In the genomic region with DNA sequence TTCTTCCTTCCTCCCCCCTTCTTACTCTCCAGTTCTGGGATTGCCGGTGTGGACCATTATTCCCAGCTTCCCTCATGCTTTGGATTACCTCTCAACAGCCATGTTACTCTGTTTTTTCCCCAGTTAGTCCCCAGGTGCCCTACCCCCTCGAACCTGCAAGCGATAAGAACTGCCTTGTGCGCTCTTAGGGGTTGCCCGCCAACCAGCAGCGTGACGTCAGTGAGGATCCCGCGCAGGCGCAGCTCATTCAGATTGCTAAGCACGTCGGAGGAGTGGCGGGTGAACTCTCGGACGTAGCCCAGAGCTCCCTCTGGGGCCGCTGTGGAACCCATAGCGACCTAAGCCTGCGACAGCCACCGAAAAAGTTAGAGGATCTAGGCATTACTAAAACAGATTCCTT, we compare ENCODE assay signal across 8 mouse cellular contexts. TPM values are rescaled to one million over a fixed set of nuclear protein-coding genes. Genes with fewer than 3 reads are reported as not detected.
DNase-seq lines count a peak whose midpoint lies in the region; ATAC-seq and TF ChIP-seq lines count a peak whose summit lies in the region.

No protein-coding gene starts in this region.

- no peaks in the 10 kb centered on the region for H3K9me3 ChIP-seq in ES-Bruce4 (replicated peaks; ENCODE audit: control insufficient read depth, insufficient read depth, low read length, poor library complexity, severe bottlenecking)
- H3K9me3 ChIP-seq in heart, embryonic 15.5 days (replicated peaks): no peaks in the 10 kb centered on the region
- no peaks in the 10 kb centered on the region for H3K9me3 ChIP-seq in kidney, postnatal 0 days (replicated peaks; ENCODE audit: low read length)
- no peaks in the 10 kb centered on the region for H3K9me3 ChIP-seq in lung, embryonic 14.5 days (ENCODE audit: low read depth, low read length)
- H3K9me3 ChIP-seq in neural tube, embryonic 15.5 days (replicated peaks): no peaks in the 10 kb centered on the region

- peak; percentile 37; the same call in 1 of the 2 replicates for ATAC-seq in heart, embryonic 15.5 days (replicated peaks; ENCODE audit: insufficient number of reproducible peaks, insufficient read depth, low FRiP score, low read depth)
- ATAC-seq in kidney, postnatal 0 days (replicated peaks; ENCODE audit: low FRiP score, low read depth): 0 out of 2 replicates have a peak, but pooled peaks have one; percentile 9
- ATAC-seq in lung, embryonic 14.5 days (ENCODE audit: insufficient read depth): peak; percentile 57
- ATAC-seq in neural tube, embryonic 15.5 days (ENCODE audit: low FRiP score): no peak

- peak overlapping the region; percentile 60 for H3K4me2 ChIP-seq in heart, embryonic 15.5 days
- peak overlapping the region; percentile 50 for H3K4me2 ChIP-seq in kidney, postnatal 0 days (ENCODE audit: low read length)
- peak overlapping the region; percentile 63 for H3K4me2 ChIP-seq in lung, embryonic 14.5 days
- peak overlapping the region; percentile 63 for H3K4me2 ChIP-seq in neural tube, embryonic 15.5 days

- no peaks in the 10 kb centered on the region for H3K27me3 ChIP-seq in ES-Bruce4 (ENCODE audit: control insufficient read depth, insufficient read depth, low read length, poor library complexity, severe bottlenecking)
- peaks cover 56% of the 10 kb centered on the region for H3K27me3 ChIP-seq in heart, embryonic 15.5 days
- H3K27me3 ChIP-seq in kidney, postnatal 0 days (ENCODE audit: insufficient read depth, low read length): peaks cover 13% of the 10 kb centered on the region
- H3K27me3 ChIP-seq in lung, embryonic 14.5 days (ENCODE audit: insufficient read depth, low read length): peaks cover 48% of the 10 kb centered on the region
- H3K27me3 ChIP-seq in neural tube, embryonic 15.5 days (replicated peaks): peaks cover 74% of the 10 kb centered on the region

- 1% methylated on average over 19 of the region's 19 CpGs for WGBS in heart, embryonic 15.5 days
- WGBS in kidney, postnatal 0 days: 2% methylated on average over 19 of the region's 19 CpGs
- under 1% methylated on average over 19 of the region's 19 CpGs for WGBS in lung, embryonic 14.5 days
- WGBS in neural tube, embryonic 15.5 days: under 1% methylated on average over 19 of the region's 19 CpGs

- peak; percentile 24 for TF ChIP-seq POLR2A in ES-Bruce4 (IDR thresholded peaks at IDR 0.05; ENCODE audit: insufficient read depth, low read length)
- TF ChIP-seq POLR2A in embryonic fibroblast, embryonic 13.5 days (IDR thresholded peaks at IDR 0.05; ENCODE audit: low read depth, low read length): no peak

- no peak for TF ChIP-seq CTCF in ES-Bruce4 (IDR thresholded peaks at IDR 0.05; ENCODE audit: low read depth, low read length)
- TF ChIP-seq CTCF in embryonic fibroblast, embryonic 13.5 days (IDR thresholded peaks at IDR 0.05; ENCODE audit: borderline replicate concordance, insufficient read depth, low read length): no peak
- TF ChIP-seq CTCF in kidney, postnatal 0 days (IDR thresholded peaks at IDR 0.05; ENCODE audit: low read depth): no peak
- TF ChIP-seq CTCF in lung, embryonic 14.5 days (IDR thresholded peaks at IDR 0.05; ENCODE audit: low read depth): no peak

- peak overlapping the region; percentile 81 for H3K4me3 ChIP-seq in ES-Bruce4 (ENCODE audit: low read depth, low read length)
- H3K4me3 ChIP-seq in embryonic fibroblast, embryonic 13.5 days (ENCODE audit: insufficient read depth, low read length): peak overlapping the region; percentile 20
- H3K4me3 ChIP-seq in heart, embryonic 15.5 days: peak overlapping the region; percentile 49
- peak overlapping the region; percentile 39 for H3K4me3 ChIP-seq in kidney, postnatal 0 days (replicated peaks; ENCODE audit: low read depth, low read length)
- H3K4me3 ChIP-seq in lung, embryonic 14.5 days (ENCODE audit: low read depth, low read length): peak overlapping the region; percentile 39
- H3K4me3 ChIP-seq in neural tube, embryonic 15.5 days (replicated peaks): peak overlapping the region; percentile 29

- 0 out of 2 replicates have a peak overlapping the region, but pooled peaks have one; percentile 22 for H3K27ac ChIP-seq in ES-Bruce4 (ENCODE audit: insufficient read depth, low read length)
- no peak overlapping the region for H3K27ac ChIP-seq in embryonic fibroblast, embryonic 13.5 days (ENCODE audit: insufficient read depth, low read length)
- peak overlapping the region; percentile 86 for H3K27ac ChIP-seq in heart, embryonic 15.5 days
- peak overlapping the region; percentile 79 for H3K27ac ChIP-seq in kidney, postnatal 0 days
- peak overlapping the region; percentile 74 for H3K27ac ChIP-seq in lung, embryonic 14.5 days (ENCODE audit: low read depth)
- H3K27ac ChIP-seq in neural tube, embryonic 15.5 days (replicated peaks): peak overlapping the region; percentile 46; the same call in 1 of the 2 replicates

- peak; percentile 92 for DNase-seq in brain, adult 2 months (ENCODE audit: low read depth, low spot score)
- DNase-seq in kidney, postnatal 0 days (ENCODE audit: low spot score): peak; percentile 83
- peak; percentile 94 for DNase-seq in lung, embryonic 14.5 days
- peak; percentile 83 for DNase-seq in thymus, postnatal 0 days (ENCODE audit: low spot score)

- H3K36me3 ChIP-seq in ES-Bruce4 (ENCODE audit: control insufficient read depth, insufficient read depth, low read length, poor library complexity, severe bottlenecking): no peaks in the 10 kb centered on the region
- no peaks in the 10 kb centered on the region for H3K36me3 ChIP-seq in heart, embryonic 15.5 days
- H3K36me3 ChIP-seq in kidney, postnatal 0 days (ENCODE audit: insufficient read depth, low read length): no peaks in the 10 kb centered on the region
- H3K36me3 ChIP-seq in lung, embryonic 14.5 days (ENCODE audit: insufficient read depth): 0 out of 2 replicates have a peak, but pooled peaks cover 3% of the 10 kb centered on the region
- H3K36me3 ChIP-seq in neural tube, embryonic 15.5 days: no peaks in the 10 kb centered on the region

- peak overlapping the region; percentile 49 for H3K9ac ChIP-seq in ES-Bruce4 (ENCODE audit: low read depth, poor library complexity, severe bottlenecking)
- H3K9ac ChIP-seq in heart, embryonic 15.5 days: peak overlapping the region; percentile 54
- peak overlapping the region; percentile 45; the same call in 1 of the 2 replicates for H3K9ac ChIP-seq in kidney, postnatal 0 days (ENCODE audit: low read depth, low read length)
- peak overlapping the region; percentile 50 for H3K9ac ChIP-seq in lung, embryonic 14.5 days
- peak overlapping the region; percentile 23; the same call in 1 of the 2 replicates for H3K9ac ChIP-seq in neural tube, embryonic 15.5 days (replicated peaks)

- peaks cover 3% of the 10 kb centered on the region for H3K4me1 ChIP-seq in ES-Bruce4 (ENCODE audit: control insufficient read depth, insufficient read depth, low read length)
- no peaks in the 10 kb centered on the region for H3K4me1 ChIP-seq in embryonic fibroblast, embryonic 13.5 days (ENCODE audit: control insufficient read depth, insufficient read depth, low read length)
- peaks cover 53% of the 10 kb centered on the region for H3K4me1 ChIP-seq in heart, embryonic 15.5 days (replicated peaks)
- H3K4me1 ChIP-seq in kidney, postnatal 0 days (replicated peaks; ENCODE audit: insufficient read depth, low read length): peaks cover 9% of the 10 kb centered on the region
- H3K4me1 ChIP-seq in lung, embryonic 14.5 days (ENCODE audit: insufficient read depth): peaks cover 6% of the 10 kb centered on the region
- peaks cover 39% of the 10 kb centered on the region for H3K4me1 ChIP-seq in neural tube, embryonic 15.5 days

- no peak for TF ChIP-seq EP300 in ES-Bruce4 (IDR thresholded peaks at IDR 0.05; ENCODE audit: insufficient read depth, low read depth, low read length)

RNA-seq across cellular contexts. Expression of a gene that starts 0.8 kb away (rescaled TPM):
- 4.1 TPM in 2 replicates for polyA plus RNA-seq in ES-Bruce4 (2011; ENCODE audit: insufficient read depth, insufficient read length, low read depth, missing spikeins)
- 0.70 and 2.5 TPM in 2 replicates for polyA plus RNA-seq in embryonic fibroblast, embryonic 13.5 days (2011; ENCODE audit: insufficient read length, low read depth, missing spikeins)
- 18.1 and 19.8 TPM in 2 replicates for polyA plus RNA-seq in heart, embryonic 15.5 days (2015; fragmentation: Nextera tagmentation; extraction: Ambion mirVana)
- polyA plus RNA-seq in kidney, postnatal 0 days (2015; fragmentation: Nextera tagmentation; extraction: Ambion mirVana): 22.0 TPM in 2 replicates
- 30.3 and 30.9 TPM in 2 replicates for polyA plus RNA-seq in lung, embryonic 14.5 days (2014; fragmentation: Nextera tagmentation; extraction: Ambion mirVana)
- polyA plus RNA-seq in neural tube, embryonic 15.5 days (2015; fragmentation: Nextera tagmentation; extraction: Ambion mirVana): 5.2 and 6.6 TPM in 2 replicates
- 1.9 and 2.2 TPM in 2 replicates for polyA plus RNA-seq in thymus, postnatal 0 days (2015; fragmentation: Nextera tagmentation; extraction: Ambion mirVana)

RNA-seq across cellular contexts. Expression of a gene that starts 8.0 kb away (rescaled TPM):
- polyA plus RNA-seq in ES-Bruce4 (2011; ENCODE audit: insufficient read depth, insufficient read length, low read depth, missing spikeins): 8.9 and 11.2 TPM in 2 replicates
- polyA plus RNA-seq in embryonic fibroblast, embryonic 13.5 days (2011; ENCODE audit: insufficient read length, low read depth, missing spikeins): 2.7 and 9.3 TPM in 2 replicates
- polyA plus RNA-seq in heart, embryonic 15.5 days (2015; fragmentation: Nextera tagmentation; extraction: Ambion mirVana): 4.5 and 5.2 TPM in 2 replicates
- 20.6 and 21.4 TPM in 2 replicates for polyA plus RNA-seq in kidney, postnatal 0 days (2015; fragmentation: Nextera tagmentation; extraction: Ambion mirVana)
- polyA plus RNA-seq in lung, embryonic 14.5 days (2014; fragmentation: Nextera tagmentation; extraction: Ambion mirVana): 4.4 and 6.2 TPM in 2 replicates
- polyA plus RNA-seq in neural tube, embryonic 15.5 days (2015; fragmentation: Nextera tagmentation; extraction: Ambion mirVana): 12.4 and 14.3 TPM in 2 replicates
- 2.3 and 2.4 TPM in 2 replicates for polyA plus RNA-seq in thymus, postnatal 0 days (2015; fragmentation: Nextera tagmentation; extraction: Ambion mirVana)

RNA-seq across cellular contexts. Expression of a gene that starts 8.9 kb away (rescaled TPM):
- 108 and 126 TPM in 2 replicates for polyA plus RNA-seq in ES-Bruce4 (2011; ENCODE audit: insufficient read depth, insufficient read length, low read depth, missing spikeins)
- polyA plus RNA-seq in embryonic fibroblast, embryonic 13.5 days (2011; ENCODE audit: insufficient read length, low read depth, missing spikeins): 43.2 and 55.3 TPM in 2 replicates
- polyA plus RNA-seq in heart, embryonic 15.5 days (2015; fragmentation: Nextera tagmentation; extraction: Ambion mirVana): 107 and 113 TPM in 2 replicates
- 147 and 150 TPM in 2 replicates for polyA plus RNA-seq in kidney, postnatal 0 days (2015; fragmentation: Nextera tagmentation; extraction: Ambion mirVana)
- 180 and 198 TPM in 2 replicates for polyA plus RNA-seq in lung, embryonic 14.5 days (2014; fragmentation: Nextera tagmentation; extraction: Ambion mirVana)
- polyA plus RNA-seq in neural tube, embryonic 15.5 days (2015; fragmentation: Nextera tagmentation; extraction: Ambion mirVana): 153 and 167 TPM in 2 replicates
- polyA plus RNA-seq in thymus, postnatal 0 days (2015; fragmentation: Nextera tagmentation; extraction: Ambion mirVana): 174 and 191 TPM in 2 replicates

RNA-seq across cellular contexts. Expression of a gene that starts 10.8 kb away (rescaled TPM):
- polyA plus RNA-seq in ES-Bruce4 (2011; ENCODE audit: insufficient read depth, insufficient read length, low read depth, missing spikeins): 0.55 and 0.65 TPM in 2 replicates
- polyA plus RNA-seq in embryonic fibroblast, embryonic 13.5 days (2011; ENCODE audit: insufficient read length, low read depth, missing spikeins): 2.3 and 4.5 TPM in 2 replicates
- 7.3 and 10.3 TPM in 2 replicates for polyA plus RNA-seq in heart, embryonic 15.5 days (2015; fragmentation: Nextera tagmentation; extraction: Ambion mirVana)
- polyA plus RNA-seq in kidney, postnatal 0 days (2015; fragmentation: Nextera tagmentation; extraction: Ambion mirVana): 15.6 and 15.9 TPM in 2 replicates
- 9.3 and 10.8 TPM in 2 replicates for polyA plus RNA-seq in lung, embryonic 14.5 days (2014; fragmentation: Nextera tagmentation; extraction: Ambion mirVana)
- 13.1 and 16.0 TPM in 2 replicates for polyA plus RNA-seq in neural tube, embryonic 15.5 days (2015; fragmentation: Nextera tagmentation; extraction: Ambion mirVana)
- polyA plus RNA-seq in thymus, postnatal 0 days (2015; fragmentation: Nextera tagmentation; extraction: Ambion mirVana): 13.0 and 13.9 TPM in 2 replicates

RNA-seq across cellular contexts. Expression of a gene that starts 10.8 kb away (rescaled TPM):
- polyA plus RNA-seq in ES-Bruce4 (2011; ENCODE audit: insufficient read depth, insufficient read length, low read depth, missing spikeins): 88.5 and 97.8 TPM in 2 replicates
- polyA plus RNA-seq in embryonic fibroblast, embryonic 13.5 days (2011; ENCODE audit: insufficient read length, low read depth, missing spikeins): 159 and 231 TPM in 2 replicates
- 198 and 215 TPM in 2 replicates for polyA plus RNA-seq in heart, embryonic 15.5 days (2015; fragmentation: Nextera tagmentation; extraction: Ambion mirVana)
- 455 and 492 TPM in 2 replicates for polyA plus RNA-seq in kidney, postnatal 0 days (2015; fragmentation: Nextera tagmentation; extraction: Ambion mirVana)
- 135 and 140 TPM in 2 replicates for polyA plus RNA-seq in lung, embryonic 14.5 days (2014; fragmentation: Nextera tagmentation; extraction: Ambion mirVana)
- 384 and 458 TPM in 2 replicates for polyA plus RNA-seq in neural tube, embryonic 15.5 days (2015; fragmentation: Nextera tagmentation; extraction: Ambion mirVana)
- 355 and 365 TPM in 2 replicates for polyA plus RNA-seq in thymus, postnatal 0 days (2015; fragmentation: Nextera tagmentation; extraction: Ambion mirVana)

Comparison
In these comparisons a context has a peak if more than half of its experiments do, and no peak if none do; other contexts are left out.
1. H3K4me3 ChIP-seq: peak in every context shown above with its lines; median percentile 81 in ES-Bruce4; 49 in heart, embryonic 15.5 days; 39 in kidney, postnatal 0 days; 39 in lung, embryonic 14.5 days; 29 in neural tube, embryonic 15.5 days; 20 in embryonic fibroblast, embryonic 13.5 days.